Mouse (Mus musculus): ENCODE measurements at regions not wholly inside any gene's neighbourhood (a gene's known extent, or its start where the extent isn't known, plus 50 kb on each side); places are given as distances from the start of the nearest gene placed in this dataset.

GRCm38 (mm10) chr1:124674420-124674819 is 629.1 kb upstream of the Dpp10 start:
- no peaks in the 10 kb centered on the region for H3K4me1 ChIP-seq (ENCODE audit: control insufficient read depth, insufficient read depth)
- WGBS: 21% methylated on average over 2 of the region's 2 CpGs
- TF ChIP-seq EP300 (IDR thresholded peaks at IDR 0.05; ENCODE audit: low read depth): no peak
- no peak for TF ChIP-seq CTCF (IDR thresholded peaks at IDR 0.05; ENCODE audit: low read depth)
- H3K9me3 ChIP-seq (replicated peaks; ENCODE audit: control insufficient read depth, low read length): peaks cover 7% of the 10 kb centered on the region; the same call in 1 of the 2 replicates
- DNase-seq (ENCODE audit: low spot score): no peak
- H3K36me3 ChIP-seq (replicated peaks; ENCODE audit: control insufficient read depth, insufficient read depth, low read length): no peaks in the 10 kb centered on the region
- no peaks in the 10 kb centered on the region for H3K27me3 ChIP-seq (ENCODE audit: control insufficient read depth, insufficient read depth, low read length)
- no peak overlapping the region for H3K27ac ChIP-seq (ENCODE audit: low read depth)
- no peak overlapping the region for H3K4me2 ChIP-seq (ENCODE audit: low read depth, low read length)
- no peak overlapping the region for H3K4me3 ChIP-seq (ENCODE audit: low read depth, low read length)
- no peak overlapping the region for H3K9ac ChIP-seq (replicated peaks; ENCODE audit: low read depth, low read length)
- ATAC-seq (ENCODE audit: insufficient read depth, low read depth): no peak

GRCm38 (mm10) chr1:124652872-124653271 is 607.5 kb upstream of the Dpp10 start:
- no peaks in the 10 kb centered on the region for H3K4me1 ChIP-seq (ENCODE audit: control insufficient read depth, insufficient read depth)
- TF ChIP-seq EP300 (IDR thresholded peaks at IDR 0.05; ENCODE audit: low read depth) (no peak), CTCF (IDR thresholded peaks at IDR 0.05; ENCODE audit: low read depth) (no peak)
- H3K27me3 ChIP-seq (ENCODE audit: control insufficient read depth, insufficient read depth, low read length): no peaks in the 10 kb centered on the region

GRCm38 (mm10) chr1:124652251-124652861 is 607.0 kb upstream of the Dpp10 start:
- Histone ChIP-seq H3K4me3 (ENCODE audit: low read depth, low read length) (no peak overlapping the region), H3K9ac (replicated peaks; ENCODE audit: low read depth, low read length) (no peak overlapping the region), H3K27me3 (ENCODE audit: control insufficient read depth, insufficient read depth, low read length) (no peaks in the 10 kb centered on the region), H3K9me3 (replicated peaks; ENCODE audit: control insufficient read depth, low read length) (no peaks in the 10 kb centered on the region; the same call in 1 of the 2 replicates), H3K4me2 (ENCODE audit: low read depth, low read length) (no peak overlapping the region), H3K4me1 (ENCODE audit: control insufficient read depth, insufficient read depth) (no peaks in the 10 kb centered on the region), H3K27ac (ENCODE audit: low read depth) (no peak overlapping the region), H3K36me3 (replicated peaks; ENCODE audit: control insufficient read depth, insufficient read depth, low read length) (no peaks in the 10 kb centered on the region)
- WGBS: 70% methylated on average over 3 of the region's 3 CpGs
- TF ChIP-seq CTCF (IDR thresholded peaks at IDR 0.05; ENCODE audit: low read depth) (no peak), EP300 (IDR thresholded peaks at IDR 0.05; ENCODE audit: low read depth) (no peak)
- no peak for ATAC-seq (ENCODE audit: insufficient read depth, low read depth)
- no peak for DNase-seq (ENCODE audit: low spot score)

More at GRCm38 (mm10) chr1:124652872-124653271, 607.5 kb upstream of the Dpp10 start:
- H3K36me3 ChIP-seq (replicated peaks; ENCODE audit: control insufficient read depth, insufficient read depth, low read length): no peaks in the 10 kb centered on the region
- no peaks in the 10 kb centered on the region; the same call in 1 of the 2 replicates for H3K9me3 ChIP-seq (replicated peaks; ENCODE audit: control insufficient read depth, low read length)
- H3K9ac ChIP-seq (replicated peaks; ENCODE audit: low read depth, low read length): no peak overlapping the region
- no peak for DNase-seq (ENCODE audit: low spot score)
- no peak overlapping the region for H3K27ac ChIP-seq (ENCODE audit: low read depth)
- H3K4me3 ChIP-seq (ENCODE audit: low read depth, low read length): no peak overlapping the region
- ATAC-seq (ENCODE audit: insufficient read depth, low read depth): no peak
- H3K4me2 ChIP-seq (ENCODE audit: low read depth, low read length): no peak overlapping the region

- H3K27me3 ChIP-seq (ENCODE audit: control insufficient read depth, insufficient read depth, low read length): no peaks in the 10 kb centered on the region
- no peak overlapping the region for H3K27ac ChIP-seq (ENCODE audit: low read depth)
- H3K9ac ChIP-seq (replicated peaks; ENCODE audit: low read depth, low read length): no peak overlapping the region
- H3K4me1 ChIP-seq (ENCODE audit: control insufficient read depth, insufficient read depth): no peaks in the 10 kb centered on the region
- TF ChIP-seq CTCF (IDR thresholded peaks at IDR 0.05; ENCODE audit: low read depth) (no peak), EP300 (IDR thresholded peaks at IDR 0.05; ENCODE audit: low read depth) (no peak)
- H3K9me3 ChIP-seq (replicated peaks; ENCODE audit: control insufficient read depth, low read length): no peaks in the 10 kb centered on the region
- no peak for DNase-seq (ENCODE audit: low spot score)
- ATAC-seq (ENCODE audit: insufficient read depth, low read depth): no peak
- H3K4me3 ChIP-seq (ENCODE audit: low read depth, low read length): no peak overlapping the region
- no peak overlapping the region for H3K4me2 ChIP-seq (ENCODE audit: low read depth, low read length)
- no peaks in the 10 kb centered on the region for H3K36me3 ChIP-seq (replicated peaks; ENCODE audit: control insufficient read depth, insufficient read depth, low read length)
Measured at GRCm38 (mm10) chr1:124635246-124635768, 589.9 kb upstream of the Dpp10 start.

- Histone ChIP-seq H3K9ac (replicated peaks; ENCODE audit: low read depth, low read length) (no peak overlapping the region), H3K27me3 (ENCODE audit: control insufficient read depth, insufficient read depth, low read length) (no peaks in the 10 kb centered on the region), H3K9me3 (replicated peaks; ENCODE audit: control insufficient read depth, low read length) (no peaks in the 10 kb centered on the region), H3K36me3 (replicated peaks; ENCODE audit: control insufficient read depth, insufficient read depth, low read length) (no peaks in the 10 kb centered on the region), H3K4me1 (ENCODE audit: control insufficient read depth, insufficient read depth) (no peaks in the 10 kb centered on the region), H3K4me3 (ENCODE audit: low read depth, low read length) (no peak overlapping the region), H3K27ac (ENCODE audit: low read depth) (no peak overlapping the region), H3K4me2 (ENCODE audit: low read depth, low read length) (no peak overlapping the region)
- no peak for ATAC-seq (ENCODE audit: insufficient read depth, low read depth)
- no peak for DNase-seq (ENCODE audit: low spot score)
- TF ChIP-seq EP300 (IDR thresholded peaks at IDR 0.05; ENCODE audit: low read depth): no peak
- TF ChIP-seq CTCF (IDR thresholded peaks at IDR 0.05; ENCODE audit: low read depth): no peak
Measured at GRCm38 (mm10) chr1:124630084-124630483, 584.7 kb upstream of the Dpp10 start.

GRCm38 (mm10) chr1:124584620-124585019 is 539.3 kb upstream of the Dpp10 start:
- H3K27me3 ChIP-seq (ENCODE audit: control insufficient read depth, insufficient read depth, low read length): no peaks in the 10 kb centered on the region
- no peak overlapping the region for H3K4me3 ChIP-seq (ENCODE audit: low read depth, low read length)
- no peak for DNase-seq (ENCODE audit: low spot score)
- H3K9me3 ChIP-seq (replicated peaks; ENCODE audit: control insufficient read depth, low read length): 0 out of 2 replicates have a peak, but pooled peaks cover 11% of the 10 kb centered on the region
- no peaks in the 10 kb centered on the region for H3K4me1 ChIP-seq (ENCODE audit: control insufficient read depth, insufficient read depth)
- H3K36me3 ChIP-seq (replicated peaks; ENCODE audit: control insufficient read depth, insufficient read depth, low read length): no peaks in the 10 kb centered on the region
- TF ChIP-seq EP300 (IDR thresholded peaks at IDR 0.05; ENCODE audit: low read depth) (no peak), CTCF (IDR thresholded peaks at IDR 0.05; ENCODE audit: low read depth) (no peak)
- no peak overlapping the region for H3K4me2 ChIP-seq (ENCODE audit: low read depth, low read length)
- no peak overlapping the region for H3K27ac ChIP-seq (ENCODE audit: low read depth)
- 65% methylated on average over 1 of the region's 1 CpGs for WGBS
- ATAC-seq (ENCODE audit: insufficient read depth, low read depth): no peak
- H3K9ac ChIP-seq (replicated peaks; ENCODE audit: low read depth, low read length): no peak overlapping the region
